Mouse (Mus musculus): Measurements from ENCODE around the gene Batf2.
A peak's percentile ranks its signal among the peaks of the same experiment; 100 is the strongest.
"Not testable (repeated sequence)": the region's sequence is repeated elsewhere in the genome, so short reads cannot be mapped to it uniquely, and the experiment has no call there.

Gene Batf2

DNA sequence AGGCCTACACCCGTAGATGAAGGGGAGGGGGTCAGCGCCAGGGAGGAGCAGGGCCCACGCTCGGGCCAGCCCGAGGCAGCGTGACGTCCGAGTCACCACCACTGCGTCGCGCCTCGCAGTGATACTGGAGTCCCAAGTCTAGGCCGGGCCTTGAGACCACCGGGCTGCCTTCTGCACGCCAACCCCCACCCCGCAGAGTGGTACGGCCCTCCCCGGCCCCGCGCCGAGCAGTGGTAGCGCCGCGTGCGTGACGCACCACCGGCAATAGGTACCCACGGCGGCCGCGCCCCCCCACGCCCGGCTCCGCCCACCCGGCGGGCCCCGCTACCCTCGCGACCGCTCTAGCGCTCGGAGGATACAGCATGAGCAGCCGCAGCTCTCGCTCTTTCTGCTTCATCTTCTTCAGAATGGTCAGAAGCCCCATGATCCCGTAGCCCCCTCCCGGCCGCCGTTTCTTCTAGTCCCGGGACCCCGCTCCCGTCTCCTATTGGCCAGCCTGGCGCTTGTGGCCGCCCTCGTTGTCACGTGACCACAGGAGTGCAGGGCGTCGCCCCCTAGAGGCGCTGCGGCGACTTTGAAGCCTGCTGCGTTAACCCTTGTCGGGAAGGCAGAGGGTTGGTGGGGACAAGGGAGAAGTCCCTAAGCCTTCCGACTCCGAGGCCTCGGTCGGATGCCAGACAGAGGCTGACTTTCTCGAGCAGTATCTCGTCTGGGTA is at the start of gene Batf2:
Gene Batf2, plus strand, starts transcription at position 306 of the 716 bp plus-strand sequence.
- DNase-seq = peak; percentile 98

DNA sequence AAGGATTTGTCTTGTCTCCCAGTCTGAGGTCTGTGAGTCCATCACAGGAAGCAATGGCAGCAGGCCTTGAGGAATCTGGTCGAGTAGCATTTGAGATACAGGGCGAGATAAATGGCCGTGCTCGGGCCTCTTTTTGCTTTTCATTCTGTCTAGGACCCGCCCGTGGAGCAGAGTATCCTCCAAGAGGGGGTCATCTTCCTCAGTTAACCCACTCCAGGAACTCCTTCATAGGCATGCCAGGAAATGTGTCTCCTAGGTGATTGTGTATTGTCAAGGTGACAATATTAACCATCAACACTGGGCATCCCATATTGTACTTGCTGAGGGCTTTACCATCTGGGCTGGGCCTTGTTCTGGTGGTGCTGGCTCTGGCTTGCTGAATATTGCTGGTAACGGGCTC is 46.7 kb upstream of the Batf2 start, which contains the start of gene AC131692.1:
Gene AC131692.1, plus strand, starts transcription at position 301 of the 400 bp plus-strand sequence.
- no peak for DNase-seq

DNA sequence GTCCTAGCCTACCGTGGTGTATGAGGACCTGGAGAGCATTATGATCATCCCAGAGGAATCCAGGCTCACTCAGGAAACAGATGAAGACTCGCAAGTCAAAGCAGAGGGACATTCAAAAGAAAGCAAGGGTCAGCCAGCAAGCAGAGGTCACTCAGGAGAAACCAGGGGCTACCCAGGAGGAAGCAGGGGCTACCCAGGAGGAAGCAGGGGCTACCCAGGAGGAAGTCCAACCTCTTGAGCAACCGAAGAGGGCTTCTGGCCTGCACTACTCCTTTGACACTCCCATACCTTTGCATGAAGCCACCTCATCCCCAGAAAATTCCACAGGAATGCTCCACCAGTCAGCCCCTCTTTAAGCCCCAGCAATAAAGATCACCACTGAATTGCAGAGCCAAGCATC is 42.9 kb upstream of the Batf2 start:
- DNase-seq = no peak

GRCm38 (mm10) chr19:6101186-6101585 is 39.6 kb upstream of the Batf2 start:
- peak; percentile 31 for DNase-seq

GRCm38 (mm10) chr19:6102169-6102853 is 38.5 kb upstream of the Batf2 start:
- no peak for DNase-seq

DNA sequence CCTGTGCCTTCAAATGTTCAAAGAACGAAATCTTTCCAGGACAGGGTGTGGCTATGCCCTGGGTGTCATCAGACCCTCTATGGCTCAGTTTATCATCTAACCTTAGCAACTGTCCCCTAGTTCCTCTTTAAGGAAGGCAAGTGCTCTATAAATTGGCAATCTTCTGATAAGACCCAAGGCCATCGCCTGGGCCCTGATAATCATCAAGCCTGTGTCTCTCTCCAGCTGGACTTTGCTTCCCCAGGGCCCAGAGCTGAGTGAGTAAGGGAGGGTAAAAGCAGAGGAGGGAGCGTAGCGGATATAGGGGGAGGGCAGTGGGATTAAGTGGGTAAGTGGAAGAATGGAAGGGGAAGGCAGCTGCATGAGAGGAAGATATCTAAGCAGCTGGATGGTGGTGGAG is 36.3 kb upstream of the Batf2 start:
- no peak for DNase-seq

DNA sequence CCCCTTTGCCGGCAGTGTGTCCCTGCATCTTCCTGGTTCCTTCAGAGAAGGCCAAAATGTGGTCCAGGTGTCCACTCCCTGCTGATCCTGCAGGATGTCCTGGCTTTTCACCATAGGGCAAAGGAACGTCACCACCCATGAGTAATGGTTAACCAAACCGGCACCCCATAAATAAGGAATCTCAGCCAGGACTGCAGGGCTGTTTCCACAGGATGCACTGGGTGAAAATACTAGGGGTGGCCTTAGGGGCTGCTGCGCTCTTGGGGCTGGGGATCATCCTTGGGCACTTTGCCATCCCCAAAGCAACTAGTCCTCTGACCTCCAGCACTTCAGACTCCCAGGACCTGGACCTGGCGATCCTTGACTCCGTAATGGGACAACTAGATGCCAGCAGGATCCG is 35.2 kb upstream of the Batf2 start, which contains the start of gene Naaladl1:
Gene Naaladl1, plus strand, starts transcription at position 197 of the 400 bp plus-strand sequence.
- DNase-seq = no peak

GRCm38 (mm10) chr19:6113116-6113515 is 27.7 kb upstream of the Batf2 start:
- DNase-seq = no peak

- DNase-seq = no peak
Measured at GRCm38 (mm10) chr19:6116113-6116850, 24.5 kb upstream of the Batf2 start.

- DNase-seq = peak; percentile 7
Measured at GRCm38 (mm10) chr19:6117346-6117985, 23.3 kb upstream of the Batf2 start.

DNA sequence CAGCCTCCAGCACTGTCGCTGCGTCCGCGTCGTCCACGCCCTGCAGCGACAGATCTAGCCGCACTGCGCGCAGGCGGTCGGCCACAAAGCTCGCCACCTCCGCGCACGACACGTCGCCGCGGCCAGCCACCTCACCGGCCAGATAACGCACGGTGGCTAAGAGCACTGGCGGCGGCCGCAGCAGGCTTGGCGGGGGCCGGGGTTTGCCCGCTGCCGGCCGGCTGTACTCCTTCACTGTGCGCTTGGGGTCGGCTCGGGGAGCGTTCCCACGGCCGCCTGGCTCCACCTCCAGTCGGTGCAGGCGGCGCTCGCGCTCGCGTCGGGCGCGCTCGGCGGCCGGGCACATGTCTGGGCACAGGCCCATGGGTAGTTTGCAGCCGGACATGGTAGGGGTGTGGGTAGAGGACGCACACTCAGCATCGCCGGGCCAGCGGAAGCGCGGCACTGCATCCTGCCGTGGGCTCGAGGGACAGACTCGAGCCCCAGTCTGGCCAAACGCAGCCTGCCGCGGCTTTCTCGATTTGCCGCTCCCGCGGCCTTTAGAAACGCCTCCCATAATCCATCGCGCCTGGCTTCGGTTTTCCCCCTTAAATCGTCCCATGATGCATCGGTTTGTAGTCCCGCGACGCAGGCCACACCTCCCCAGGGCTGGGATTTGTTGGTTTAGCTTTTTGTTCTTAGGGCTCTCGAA is 22.7 kb upstream of the Batf2 start, which contains the start of gene Sac3d1:
Gene Sac3d1, minus strand, starts transcription at position 665 of the 691 bp plus-strand sequence.
- peak; percentile 97 for DNase-seq

DNA sequence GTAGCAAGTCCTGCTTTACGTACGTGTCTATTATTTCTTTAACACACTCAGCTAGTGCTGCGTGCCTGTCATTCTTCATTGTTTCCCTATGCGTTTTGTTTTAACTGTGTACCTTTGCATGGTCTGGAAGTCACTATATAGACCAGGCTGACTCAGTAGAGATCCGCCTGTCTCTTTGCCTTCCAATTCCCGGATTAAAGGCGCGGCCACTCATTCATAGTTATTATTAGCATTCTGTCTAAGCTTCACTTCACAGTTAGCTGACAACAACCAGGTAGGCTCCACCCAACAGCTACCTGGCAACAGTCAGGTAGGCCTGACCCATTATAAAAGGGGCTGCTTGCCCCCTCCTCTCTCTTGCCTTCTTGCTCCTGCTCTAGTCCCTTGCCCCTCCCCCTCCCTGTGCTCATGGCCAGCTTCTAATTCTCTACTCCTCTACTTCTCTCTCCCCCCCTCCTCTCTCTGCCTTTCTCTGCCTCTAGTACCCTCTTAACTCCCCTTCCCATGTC is 22.1 kb upstream of the Batf2 start:
- peak; percentile 35 for DNase-seq

GRCm38 (mm10) chr19:6121761-6122160 is 19.0 kb upstream of the Batf2 start:
- DNase-seq = no peak

GRCm38 (mm10) chr19:6123330-6123729 is 17.5 kb upstream of the Batf2 start:
- DNase-seq = peak; percentile 58

GRCm38 (mm10) chr19:6124898-6125297 is 15.9 kb upstream of the Batf2 start:
- no peak for DNase-seq

DNA sequence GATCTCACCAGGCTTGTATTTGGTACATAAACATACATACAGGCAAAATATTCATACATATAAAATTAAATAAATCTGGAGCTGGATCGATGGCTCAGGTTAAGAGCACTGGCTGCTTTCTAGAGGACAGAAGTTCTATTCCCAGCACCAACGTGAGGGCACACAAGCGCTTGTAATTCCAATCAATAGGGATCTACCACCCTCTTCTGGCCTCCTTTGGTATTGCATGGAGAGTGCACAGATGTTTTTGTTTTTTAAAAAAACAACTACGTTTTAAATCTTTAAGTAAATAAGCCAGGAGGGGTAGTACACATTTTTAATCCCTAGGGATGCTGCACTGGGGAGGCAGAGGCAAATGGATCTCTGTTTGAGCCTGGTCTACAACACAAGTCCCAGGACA is 14.5 kb upstream of the Batf2 start:
- peak; percentile 61 for DNase-seq

- no peak for DNase-seq
Measured at GRCm38 (mm10) chr19:6126789-6127580, 13.8 kb upstream of the Batf2 start.

DNA sequence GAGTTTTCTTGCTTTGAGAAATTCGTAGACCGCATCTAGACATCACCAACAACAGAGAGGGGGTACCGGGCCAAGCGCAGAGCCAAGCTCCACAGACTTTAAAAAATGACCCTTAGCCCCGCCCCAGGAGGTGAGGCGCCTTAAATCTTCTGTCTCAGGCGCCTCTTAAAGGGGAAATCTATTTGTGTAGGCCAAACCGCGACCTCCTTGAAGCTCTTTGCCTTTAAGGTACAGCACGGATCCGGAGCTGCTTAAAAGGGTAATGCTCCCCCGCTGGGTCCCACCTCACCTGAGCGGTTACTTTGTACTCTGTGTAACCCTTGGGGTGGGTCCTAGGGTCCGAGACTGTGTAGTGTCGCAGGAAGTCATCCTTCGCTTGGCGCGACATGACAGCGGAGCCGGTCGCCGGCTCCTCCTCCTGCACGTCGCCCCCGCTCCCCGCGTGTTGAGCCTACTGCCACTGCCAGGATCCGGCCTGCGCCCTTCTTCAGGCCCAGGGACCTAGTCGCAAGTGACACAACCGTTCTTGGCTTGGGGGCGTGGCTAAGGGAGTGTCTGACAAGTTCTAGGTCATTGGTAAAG is 12.9 kb upstream of the Batf2 start, which contains the start of gene Snx15:
Gene Snx15, minus strand, starts transcription at position 545 of the 582 bp plus-strand sequence.
- peak; percentile 96 for DNase-seq

DNA sequence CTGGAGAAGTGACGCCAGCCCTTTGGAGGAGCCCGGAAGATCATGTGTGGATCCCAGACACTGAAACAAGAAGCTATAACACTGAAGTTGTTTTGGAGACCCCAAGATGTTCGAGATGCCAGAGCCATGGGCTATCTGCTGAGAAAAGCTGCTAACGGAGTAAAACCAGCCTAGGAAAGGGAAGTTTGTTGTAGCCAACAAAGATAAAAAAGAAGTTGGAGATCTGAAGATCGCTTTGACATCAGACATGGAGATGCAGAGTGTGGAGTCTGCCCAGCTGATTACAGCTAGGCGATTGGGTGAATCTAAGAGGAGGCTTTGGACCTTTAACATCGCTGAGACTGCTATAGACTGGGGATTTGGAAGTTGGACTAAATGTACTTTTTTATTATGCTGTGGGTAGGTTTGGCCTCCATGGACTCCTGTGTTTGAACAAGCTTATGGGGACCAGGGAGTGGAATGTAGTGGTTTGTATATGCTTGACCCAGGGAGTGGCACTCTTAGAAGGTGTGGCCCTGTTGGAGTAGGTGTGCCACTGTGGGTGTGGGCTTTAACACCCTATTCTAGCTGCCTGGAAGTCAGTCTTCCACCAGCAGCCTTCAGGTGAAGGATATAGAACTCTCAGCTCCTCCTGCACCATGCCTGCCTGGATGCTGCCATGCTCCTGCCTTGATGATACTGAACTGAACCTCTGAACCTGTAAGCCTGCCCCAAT is 10.2 kb upstream of the Batf2 start:
- DNase-seq = not testable (repeated sequence)

Measured in embryo, embryonic 11 days (tissue).